11 mouse cellular contexts compared by ENCODE assay signal in genomic region chr5:64377705-64378104, GRCm38 (mm10).
A peak's percentile ranks its signal among the peaks of the same experiment; 100 is the strongest.
DNase-seq lines count a peak whose midpoint lies in the region; ATAC-seq lines count a peak whose summit lies in the region.
"Had no signal": no experiment of that assay in that cellular context is flagged by ENCODE, and none has a peak within 500 bp of the region (broad histone marks: within the 10 kb centered on the region; RNA-seq: fewer than 3 reads in every experiment).

No protein-coding gene starts in this region.

- H3K4me1 ChIP-seq in lung, embryonic 15.5 days, result peaks cover 67% of the 10 kb centered on the region

- 73% methylated on average over 8 of the region's 8 CpGs for WGBS in lung, embryonic 15.5 days

- peak; percentile 90 for DNase-seq in heart, adult 11 months
- no peak for DNase-seq in heart, adult 9 months (ENCODE audit: low spot score in 2 of 2)
- no peak for DNase-seq in lung, postnatal 4 days
- DNase-seq in induced T-regulatory cell, adult 2 months (ENCODE audit: low read depth), result peak; percentile 66
- no peak for DNase-seq in adrenal gland, postnatal 4 days (ENCODE audit: low spot score in 2 of 2)
- no peak for DNase-seq in right cerebral cortex, adult 18-20 months
- DNase-seq: kidney, postnatal 4 days had no signal

- H3K27me3 ChIP-seq in lung, embryonic 15.5 days, result no peaks in the 10 kb centered on the region

- no peak for ATAC-seq in lung, embryonic 15.5 days (ENCODE audit: borderline replicate concordance, extremely low read depth, low FRiP score, low TSS enrichment)
- peak; percentile 14 for ATAC-seq in neutrophil, adult 5-6 weeks (ENCODE audit: extremely low read depth, insufficient number of reproducible peaks, low FRiP score, poor library complexity, severe bottlenecking)
- ATAC-seq: midbrain, embryonic 16.5 days had no signal

- H3K9ac ChIP-seq in lung, embryonic 15.5 days, result no peak overlapping the region
- H3K9ac ChIP-seq: liver, embryonic 14.5 days had no signal

- H3K27ac ChIP-seq in lung, embryonic 15.5 days, result peak overlapping the region; percentile 84; the same call in 1 of the 2 replicates
- H3K27ac ChIP-seq: liver, embryonic 14.5 days had no signal

- no peak overlapping the region for H3K4me3 ChIP-seq in lung, embryonic 15.5 days

- no peaks in the 10 kb centered on the region for H3K9me3 ChIP-seq in lung, embryonic 15.5 days

- no peak overlapping the region for H3K4me2 ChIP-seq in lung, embryonic 15.5 days

- no peaks in the 10 kb centered on the region for H3K36me3 ChIP-seq in lung, embryonic 15.5 days

Comparison
In these comparisons a context has a peak if more than half of its experiments do, and no peak if none do; other contexts are left out.
1. DNase-seq: peak in heart, adult 11 months (single experiment) and induced T-regulatory cell, adult 2 months (single experiment); none in heart, adult 9 months (0 of 2), lung, postnatal 4 days (0 of 2), adrenal gland, postnatal 4 days (0 of 2) and right cerebral cortex, adult 18-20 months (single experiment).